Comparison of ENCODE assay signal across 8 mouse cellular contexts in the genomic region with DNA sequence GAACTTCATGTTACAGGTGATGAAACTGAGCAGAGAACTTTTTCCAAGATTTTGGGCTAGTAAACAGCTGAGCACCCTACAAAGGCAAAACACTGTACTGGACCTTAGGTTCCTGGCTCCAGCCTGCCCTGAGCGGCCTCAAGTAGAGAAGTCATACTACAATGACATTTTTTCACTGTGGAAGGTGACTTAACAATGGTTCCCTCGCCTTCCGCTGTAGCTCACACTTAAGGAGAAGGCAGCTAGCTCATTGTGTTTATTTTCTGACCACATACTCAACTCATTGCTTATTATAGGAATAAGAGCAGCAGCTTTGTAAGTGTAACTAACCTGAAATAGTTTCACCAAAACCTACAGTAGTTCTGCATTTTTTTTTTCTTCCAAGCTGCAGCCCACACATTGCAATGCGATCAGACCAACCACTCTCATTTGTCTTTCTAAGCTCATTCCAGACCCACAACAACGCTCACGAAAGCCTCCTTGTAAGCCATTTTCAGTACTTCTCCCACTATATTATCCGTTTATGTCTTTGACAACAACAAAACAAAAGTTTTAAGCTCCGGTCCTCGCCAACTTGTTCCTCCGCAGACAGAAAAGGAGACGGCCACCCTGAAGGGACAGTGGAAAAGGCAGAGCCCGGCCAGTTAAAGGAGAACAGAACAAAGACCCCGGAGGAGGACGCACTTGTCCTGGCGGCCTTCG. TPM values are rescaled to one million over a fixed set of nuclear protein-coding genes. Genes with fewer than 3 reads are reported as not detected.
A peak's percentile ranks its signal among the peaks of the same experiment; 100 is the strongest.
DNase-seq lines count a peak whose midpoint lies in the region; ATAC-seq and TF ChIP-seq lines count a peak whose summit lies in the region.

No protein-coding gene starts in this region.

- H3K36me3 ChIP-seq in liver, embryonic 12.5 days = no peaks in the 10 kb centered on the region
- no peaks in the 10 kb centered on the region for H3K36me3 ChIP-seq in stomach, embryonic 15.5 days

- intact Hi-C loops in heart, postnatal 10 days (cut with DNase I) = loop anchor here (5.0 kb wide), 1 partner anchor 1449 kb away; a partner anchor contains a TSS
- intact Hi-C loops in gastrocnemius, postnatal 14 days (cut with DNase I; ENCODE audit: low total_unique reads) = no loop called here

- no peaks in the 10 kb centered on the region for H3K27me3 ChIP-seq in liver, embryonic 12.5 days (replicated peaks)
- no peaks in the 10 kb centered on the region for H3K27me3 ChIP-seq in stomach, embryonic 15.5 days (replicated peaks)

- H3K27ac ChIP-seq in cortical plate, adult 2 months (ENCODE audit: insufficient read depth, low read length) = peak overlapping the region; percentile 96
- peak overlapping the region; percentile 80 for H3K27ac ChIP-seq in liver, embryonic 12.5 days
- peak overlapping the region; percentile 84 for H3K27ac ChIP-seq in stomach, embryonic 15.5 days

- no peak for TF ChIP-seq CTCF in cortical plate, adult 2 months (IDR thresholded peaks at IDR 0.05; ENCODE audit: extremely low read depth, insufficient read depth, low read length)

- H3K4me1 ChIP-seq in cortical plate, adult 2 months (ENCODE audit: control insufficient read depth, insufficient read depth, low read length) = peaks cover 2% of the 10 kb centered on the region; the same call in 1 of the 2 replicates
- peaks cover 9% of the 10 kb centered on the region for H3K4me1 ChIP-seq in liver, embryonic 12.5 days
- no peaks in the 10 kb centered on the region for H3K4me1 ChIP-seq in stomach, embryonic 15.5 days

- H3K4me2 ChIP-seq in liver, embryonic 12.5 days = peak overlapping the region; percentile 73
- H3K4me2 ChIP-seq in stomach, embryonic 15.5 days = peak overlapping the region; percentile 56

- H3K9me3 ChIP-seq in liver, embryonic 12.5 days (replicated peaks) = no peaks in the 10 kb centered on the region
- no peaks in the 10 kb centered on the region for H3K9me3 ChIP-seq in stomach, embryonic 15.5 days

- TF ChIP-seq POLR2A in cortical plate, adult 2 months (IDR thresholded peaks at IDR 0.05; ENCODE audit: extremely low read depth, insufficient read depth, low read length) = no peak

- ATAC-seq in liver, embryonic 12.5 days = no peak
- no peak for ATAC-seq in stomach, embryonic 15.5 days (ENCODE audit: insufficient read depth, low FRiP score, low read depth)

- WGBS in liver, embryonic 12.5 days (ENCODE audit: insufficient replicate concordance) = 2% methylated on average over 16 of the region's 16 CpGs
- WGBS in stomach, embryonic 15.5 days = 3% methylated on average over 16 of the region's 16 CpGs

- H3K9ac ChIP-seq in liver, embryonic 12.5 days = peak overlapping the region; percentile 87
- H3K9ac ChIP-seq in stomach, embryonic 15.5 days = peak overlapping the region; percentile 70

- peak overlapping the region; percentile 85 for H3K4me3 ChIP-seq in cortical plate, adult 2 months (ENCODE audit: insufficient read depth, low read length)
- peak overlapping the region; percentile 81 for H3K4me3 ChIP-seq in liver, embryonic 12.5 days
- H3K4me3 ChIP-seq in stomach, embryonic 15.5 days (replicated peaks) = peak overlapping the region; percentile 81

- DNase-seq in cerebellum, adult 9-11 months = peak; percentile 7
- no peak for DNase-seq in cerebellum, adult 11-12 months
- DNase-seq in CD4-positive helper T cell, adult 2 months (ENCODE audit: low read depth, low spot score) = peak; percentile 24
- DNase-seq in heart, postnatal 10 days = peak; percentile 12 to 31
- DNase-seq in gastrocnemius, postnatal 14 days = no peak

RNA-seq across cellular contexts. Expression of a gene that starts 0.8 kb away (rescaled TPM):
- 14.1 TPM in 2 replicates for polyA plus RNA-seq in cortical plate, adult 2 months (2012; rRNA removed)
- total RNA-seq in heart, postnatal 10 days (2021) = 10 to 100 TPM; 15.3 to 19.9 TPM
- 6.7 and 7.0 TPM in 2 replicates for polyA plus RNA-seq in liver, embryonic 12.5 days (2016; fragmentation: Nextera tagmentation; extraction: Ambion mirVana)
- 9.2 and 9.8 TPM in 2 replicates for polyA plus RNA-seq in stomach, embryonic 15.5 days (2015; fragmentation: Nextera tagmentation; extraction: Ambion mirVana)
- total RNA-seq in gastrocnemius, postnatal 14 days (2021) = 1 to 10 TPM; 7.0 to 8.2 TPM

Comparison
In these comparisons a context has a peak if more than half of its experiments do, and no peak if none do; other contexts are left out.
1. DNase-seq: peak in cerebellum, adult 9-11 months (single experiment), CD4-positive helper T cell, adult 2 months (single experiment) and heart, postnatal 10 days (2 of 2); none in cerebellum, adult 11-12 months (single experiment) and gastrocnemius, postnatal 14 days (single experiment).
2. Peak in every context shown above with its lines, with median percentiles within 50 percentile points of each other: H3K27ac ChIP-seq and H3K4me3 ChIP-seq.